Mouse (Mus musculus): ENCODE measurements around the gene Epb41l5. TPM values are rescaled to one million over a fixed set of nuclear protein-coding genes. Genes with fewer than 3 reads are reported as not detected.

Gene Epb41l5
- total RNA-seq, 4 experiments from 2014 or later, result 13.3 to 18.9 (median 14.4) TPM

DNA sequence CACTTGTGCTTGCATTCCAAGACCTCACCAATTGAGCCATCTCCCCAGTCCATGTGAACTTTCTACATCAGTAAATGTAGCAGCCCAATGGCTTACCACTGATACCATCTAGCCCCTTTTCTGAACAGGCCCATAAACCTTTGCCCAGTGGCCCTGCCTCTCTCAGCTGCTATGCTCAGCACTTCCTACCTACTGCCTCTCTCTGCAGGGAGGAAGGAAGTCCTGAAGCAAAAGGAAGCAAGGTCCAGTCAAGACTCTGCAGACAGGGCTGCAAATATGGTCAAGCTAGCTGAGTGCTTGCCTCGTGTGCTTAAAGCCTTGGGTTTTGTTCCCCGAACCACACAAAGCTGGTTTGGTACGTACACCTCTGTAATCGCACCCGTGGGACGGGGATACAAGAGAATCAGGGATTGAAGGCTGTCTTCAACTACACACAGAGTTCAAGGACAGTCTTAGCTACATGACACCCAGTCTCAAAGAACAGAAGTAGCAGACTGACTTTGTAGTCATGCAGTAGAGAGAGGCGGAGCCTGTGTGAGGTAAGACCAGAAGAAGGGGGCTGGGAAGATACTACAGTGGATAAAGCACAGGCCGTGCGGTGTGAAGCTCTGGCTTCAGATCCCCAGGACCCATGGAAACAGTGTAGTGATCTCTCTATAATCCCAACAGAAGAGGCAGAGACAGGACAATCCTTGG, 150.1 kb downstream of the Epb41l5 start:
- DNase-seq, result no peak

DNA sequence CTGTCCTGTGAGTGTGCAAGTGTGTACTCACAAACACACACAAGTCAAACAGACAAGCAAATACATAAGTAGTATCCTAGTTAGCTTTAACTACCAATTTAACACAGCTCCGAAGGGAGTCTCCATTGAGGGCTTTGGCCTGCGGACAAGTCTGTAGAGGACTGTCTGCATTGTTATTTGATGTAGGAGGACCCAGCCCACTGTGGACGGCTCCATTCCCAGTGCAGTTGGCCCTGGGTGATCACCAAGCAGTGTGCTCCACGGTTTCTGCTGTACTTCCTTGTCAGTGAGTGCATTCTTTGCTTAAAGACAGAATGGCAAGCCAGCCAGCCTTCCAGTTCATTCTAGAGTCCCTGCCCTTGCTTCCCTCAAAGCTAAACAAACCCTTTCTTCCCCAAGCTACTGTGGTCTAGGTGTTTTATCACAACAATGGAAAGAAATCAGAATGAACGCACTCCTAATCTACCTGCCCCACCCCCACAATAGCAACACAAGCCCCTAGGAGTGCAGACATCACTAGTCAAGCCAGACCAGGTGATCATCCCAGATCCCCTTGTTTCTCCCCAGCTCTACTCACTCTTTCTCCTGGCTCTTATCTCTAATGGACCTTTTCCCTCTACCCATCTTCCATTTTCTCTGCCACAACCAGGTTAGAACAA, 151.3 kb downstream of the Epb41l5 start:
- DNase-seq, result no peak

DNA sequence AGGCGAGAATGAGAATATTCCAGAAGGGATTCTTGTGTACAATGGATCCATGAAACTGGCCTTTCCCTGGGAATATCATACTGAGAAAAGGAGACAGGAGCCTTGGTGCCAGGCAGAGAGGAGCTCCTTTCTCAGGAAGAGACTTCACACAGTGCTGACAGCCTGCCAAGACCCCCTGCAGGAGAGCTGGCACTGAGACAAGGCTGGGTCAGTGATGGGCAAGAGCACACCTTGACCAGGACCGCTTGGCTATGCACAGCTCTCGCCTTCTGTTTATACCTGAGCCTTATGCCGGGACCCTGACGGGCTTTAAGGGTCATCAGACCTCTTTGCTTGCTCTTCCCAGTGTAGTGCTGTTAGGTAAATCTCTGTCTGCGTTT, 153.4 kb downstream of the Epb41l5 start:
- DNase-seq, result no peak

Other genes with a start within 250 kb of the Epb41l5 start
- gene Inhbb, start 226.8 kb downstream of the Epb41l5 start, total RNA-seq (2022), result 1 to 10 TPM; 4.0 to 4.5 (median 4.2) TPM
- 10 to 100 TPM; 61.0 to 78.5 (median 64.7) TPM for gene Ralb, start 144.2 kb downstream of the Epb41l5 start, total RNA-seq (2022)
- gene Tmem185b, start 122.8 kb downstream of the Epb41l5 start, total RNA-seq (2022), result 10 to 100 TPM; 26.0 to 35.3 (median 29.8) TPM
- 10 to 100 TPM; 21.8 to 35.5 (median 30.3) TPM for gene Ptpn4, start 188.6 kb upstream of the Epb41l5 start, total RNA-seq (2022)

All from adrenal gland, adult 8-10 months (tissue).